Mouse (Mus musculus) embryonic facial prominence, embryonic 13.5 days (tissue): ENCODE measurements around the gene Grid2. TPM values are rescaled to one million over a fixed set of nuclear protein-coding genes. Genes with fewer than 3 reads are reported as not detected.
A peak's percentile ranks its signal among the peaks of the same experiment; 100 is the strongest.

ENCODE experiments used
- ATAC-seq: fragments of 200-750 bp; cut with Nextera tagmentation; 2 replicates; pipeline ENCODE4 v1.8.0; 2017; ENCODE audit warnings: low read depth; ENCODE audit not compliant: insufficient number of reproducible peaks, insufficient read depth, low FRiP score, low TSS enrichment
- H3K27ac ChIP-seq: fragments of 300-500 bp; sonication (generic); 2 replicates; pipeline ENCODE4 v1.5.1; 2015; ENCODE audit warnings: moderate library complexity, mild to moderate bottlenecking, inconsistent platforms
- H3K27me3 ChIP-seq: fragments of 300-500 bp; sonication (generic); 2 replicates; pipeline ENCODE4 v1.6.1; 2015; ENCODE audit warnings: mild to moderate bottlenecking, inconsistent platforms
- H3K36me3 ChIP-seq: fragments of 300-500 bp; sonication (generic); 2 replicates; pipeline ENCODE4 v1.6.1; 2015; ENCODE audit warnings: mild to moderate bottlenecking, inconsistent platforms
- H3K4me1 ChIP-seq: fragments of 300-500 bp; sonication (generic); 2 replicates; pipeline ENCODE4 v1.6.1; 2015; ENCODE audit warnings: inconsistent platforms
- H3K4me2 ChIP-seq: fragments of 300-500 bp; sonication (generic); 2 replicates; pipeline ENCODE4 v1.6.1; 2015; ENCODE audit warnings: moderate library complexity, mild to moderate bottlenecking, inconsistent platforms
- H3K4me3 ChIP-seq: fragments of 300-500 bp; sonication (generic); 2 replicates; pipeline ENCODE4 v1.5.1; 2015; ENCODE audit warnings: mild to moderate bottlenecking, inconsistent platforms
- H3K9ac ChIP-seq: fragments of 300-500 bp; sonication (generic); 2 replicates; pipeline ENCODE4 v1.6.1; 2015; ENCODE audit warnings: mild to moderate bottlenecking, inconsistent platforms
- H3K9me3 ChIP-seq: fragments of 300-500 bp; sonication (generic); 2 replicates; pipeline ENCODE4 v1.6.1; 2016; ENCODE audit warnings: inconsistent platforms
- WGBS: fragments of 180-500 bp; shearing (Covaris S2); methylation state at CpG from one replicate; pipeline ENCODE4 v1.1.7; 2015; ENCODE audit warnings: mixed read lengths; 5-methylcytosine and 5-hydroxymethylcytosine counted together
- polyA plus RNA-seq: library from polyadenylated mRNA; unstranded; fragments of >200 nt; fragmentation: Nextera tagmentation; extraction: Ambion mirVana; gene quantifications from 2 replicates; pipeline ENCODE4 v1.2.1, GENCODE M21; 2015

The Grid2 gene
- polyA plus RNA-seq, 1 experiment from 2014 or later: 2.0 TPM

- H3K4me1 ChIP-seq: no peaks in the 10 kb centered on the region
- H3K4me2 ChIP-seq: no peak overlapping the region
- H3K36me3 ChIP-seq: no peaks in the 10 kb centered on the region
- no peaks in the 10 kb centered on the region for H3K9me3 ChIP-seq
- no peaks in the 10 kb centered on the region for H3K27me3 ChIP-seq
- no peak overlapping the region for H3K27ac ChIP-seq
- 50% methylated on average over 3 of the region's 3 CpGs for WGBS
- no peak overlapping the region for H3K9ac ChIP-seq
- no peak overlapping the region for H3K4me3 ChIP-seq
- ATAC-seq: no peak
These were observed 1367.7 kb downstream of the Grid2 start for GRCm38 (mm10) chr6:64623404-64623803.

- Histone ChIP-seq H3K4me3 (no peak overlapping the region), H3K27ac (no peak overlapping the region), H3K4me1 (no peaks in the 10 kb centered on the region), H3K4me2 (no peak overlapping the region), H3K27me3 (0 out of 2 replicates have a peak, but pooled peaks cover 4% of the 10 kb centered on the region), H3K9ac (no peak overlapping the region), H3K9me3 (no peaks in the 10 kb centered on the region), H3K36me3 (no peaks in the 10 kb centered on the region)
- no peak for ATAC-seq
These were observed 1392.0 kb downstream of the Grid2 start for GRCm38 (mm10) chr6:64647661-64648060.

GRCm38 (mm10) chr6:64648196-64648595, 1392.5 kb downstream of the Grid2 start:
- Histone ChIP-seq H3K4me2 (no peak overlapping the region), H3K36me3 (no peaks in the 10 kb centered on the region), H3K27me3 (0 out of 2 replicates have a peak, but pooled peaks cover 4% of the 10 kb centered on the region), H3K9ac (no peak overlapping the region), H3K9me3 (no peaks in the 10 kb centered on the region), H3K4me3 (no peak overlapping the region), H3K4me1 (no peaks in the 10 kb centered on the region), H3K27ac (no peak overlapping the region)
- ATAC-seq: no peak
- 57% methylated on average over 8 of the region's 8 CpGs for WGBS

- H3K4me1 ChIP-seq: no peaks in the 10 kb centered on the region
- 17% methylated on average over 20 of the region's 20 CpGs for WGBS
- peak overlapping the region; percentile 60 for H3K4me2 ChIP-seq
- H3K9me3 ChIP-seq: no peaks in the 10 kb centered on the region
- peak overlapping the region; percentile 36 for H3K4me3 ChIP-seq
- H3K27me3 ChIP-seq: 0 out of 2 replicates have a peak, but pooled peaks cover 4% of the 10 kb centered on the region
- no peaks in the 10 kb centered on the region for H3K36me3 ChIP-seq
- ATAC-seq: no peak
- H3K9ac ChIP-seq: peak overlapping the region; percentile 54
- H3K27ac ChIP-seq: no peak overlapping the region
These were observed 1393.9 kb downstream of the Grid2 start for GRCm38 (mm10) chr6:64649296-64650226.

GRCm38 (mm10) chr6:64650765-64651164, 1395.1 kb downstream of the Grid2 start:
- Histone ChIP-seq H3K9me3 (no peaks in the 10 kb centered on the region), H3K4me1 (no peaks in the 10 kb centered on the region), H3K4me3 (no peak overlapping the region), H3K9ac (no peak overlapping the region), H3K27me3 (0 out of 2 replicates have a peak, but pooled peaks cover 4% of the 10 kb centered on the region), H3K36me3 (no peaks in the 10 kb centered on the region), H3K27ac (no peak overlapping the region), H3K4me2 (no peak overlapping the region)
- 13% methylated on average over 7 of the region's 7 CpGs for WGBS
- ATAC-seq: no peak

GRCm38 (mm10) chr6:64671010-64671409, 1415.3 kb downstream of the Grid2 start:
- 53% methylated on average over 3 of the region's 3 CpGs for WGBS
- Histone ChIP-seq H3K4me3 (no peak overlapping the region), H3K36me3 (no peaks in the 10 kb centered on the region), H3K9ac (no peak overlapping the region), H3K27ac (no peak overlapping the region), H3K9me3 (no peaks in the 10 kb centered on the region), H3K27me3 (no peaks in the 10 kb centered on the region), H3K4me1 (no peaks in the 10 kb centered on the region), H3K4me2 (no peak overlapping the region)
- ATAC-seq: no peak

GRCm38 (mm10) chr6:64678815-64679214, 1423.1 kb downstream of the Grid2 start:
- no peak overlapping the region for H3K4me2 ChIP-seq
- H3K9me3 ChIP-seq: no peaks in the 10 kb centered on the region
- no peaks in the 10 kb centered on the region for H3K36me3 ChIP-seq
- H3K4me3 ChIP-seq: no peak overlapping the region
- H3K27me3 ChIP-seq: no peaks in the 10 kb centered on the region
- 83% methylated on average over 1 of the region's 1 CpGs for WGBS
- no peak overlapping the region for H3K9ac ChIP-seq
- no peak for ATAC-seq
- H3K4me1 ChIP-seq: no peaks in the 10 kb centered on the region
- H3K27ac ChIP-seq: no peak overlapping the region

- Histone ChIP-seq H3K4me1 (peaks cover 9% of the 10 kb centered on the region), H3K4me2 (no peak overlapping the region), H3K9ac (no peak overlapping the region), H3K36me3 (no peaks in the 10 kb centered on the region), H3K27me3 (peaks cover 28% of the 10 kb centered on the region), H3K4me3 (no peak overlapping the region), H3K9me3 (no peaks in the 10 kb centered on the region), H3K27ac (no peak overlapping the region)
- 0 out of 2 replicates have a peak, but pooled peaks have one; percentile 26 for ATAC-seq
- 34% methylated on average over 9 of the region's 9 CpGs for WGBS
These were observed 1428.3 kb downstream of the Grid2 start for GRCm38 (mm10) chr6:64683974-64684373.

- no peaks in the 10 kb centered on the region for H3K36me3 ChIP-seq
- H3K27me3 ChIP-seq: peaks cover 28% of the 10 kb centered on the region
- peak overlapping the region; percentile 30 for H3K4me2 ChIP-seq
- no peak overlapping the region for H3K9ac ChIP-seq
- H3K4me1 ChIP-seq: peaks cover 9% of the 10 kb centered on the region
- no peak for ATAC-seq
- WGBS: 6% methylated on average over 5 of the region's 5 CpGs
- H3K27ac ChIP-seq: no peak overlapping the region
- no peak overlapping the region for H3K4me3 ChIP-seq
- no peaks in the 10 kb centered on the region for H3K9me3 ChIP-seq
These were observed 1429.3 kb downstream of the Grid2 start for GRCm38 (mm10) chr6:64684973-64685372.

- no peaks in the 10 kb centered on the region for H3K9me3 ChIP-seq
- H3K4me2 ChIP-seq: peak overlapping the region; percentile 47
- H3K4me3 ChIP-seq: peak overlapping the region; percentile 9; the same call in 1 of the 2 replicates
- 6% methylated on average over 19 of the region's 19 CpGs for WGBS
- H3K36me3 ChIP-seq: no peaks in the 10 kb centered on the region
- H3K9ac ChIP-seq: 0 out of 2 replicates have a peak overlapping the region, but pooled peaks have one; percentile 44
- H3K27ac ChIP-seq: no peak overlapping the region
- peaks cover 9% of the 10 kb centered on the region for H3K4me1 ChIP-seq
- ATAC-seq: 0 out of 2 replicates have a peak, but pooled peaks have one; percentile 37
- H3K27me3 ChIP-seq: peaks cover 28% of the 10 kb centered on the region
These were observed 1432.7 kb downstream of the Grid2 start for GRCm38 (mm10) chr6:64688181-64688944.

- Histone ChIP-seq H3K4me2 (no peak overlapping the region), H3K36me3 (no peaks in the 10 kb centered on the region), H3K4me3 (no peak overlapping the region), H3K9ac (no peak overlapping the region), H3K27me3 (no peaks in the 10 kb centered on the region), H3K27ac (no peak overlapping the region), H3K4me1 (no peaks in the 10 kb centered on the region), H3K9me3 (no peaks in the 10 kb centered on the region)
- ATAC-seq: no peak
- 39% methylated on average over 7 of the region's 7 CpGs for WGBS
These were observed 1439.0 kb downstream of the Grid2 start for GRCm38 (mm10) chr6:64694688-64695087.
